Mouse (Mus musculus): Measurements from ENCODE around the gene Irf2. TPM values are rescaled to one million over a fixed set of nuclear protein-coding genes. Genes with fewer than 3 reads are reported as not detected.

Gene Irf2
- total RNA-seq, 2 experiments from 2014 or later, result 23.1 to 26.0 TPM

GRCm38 (mm10) chr8:46838052-46838451 is 98.5 kb downstream of the Irf2 start:
- no peak for DNase-seq
- intact Hi-C loops (cut with DNase I), result no loop called here

DNA sequence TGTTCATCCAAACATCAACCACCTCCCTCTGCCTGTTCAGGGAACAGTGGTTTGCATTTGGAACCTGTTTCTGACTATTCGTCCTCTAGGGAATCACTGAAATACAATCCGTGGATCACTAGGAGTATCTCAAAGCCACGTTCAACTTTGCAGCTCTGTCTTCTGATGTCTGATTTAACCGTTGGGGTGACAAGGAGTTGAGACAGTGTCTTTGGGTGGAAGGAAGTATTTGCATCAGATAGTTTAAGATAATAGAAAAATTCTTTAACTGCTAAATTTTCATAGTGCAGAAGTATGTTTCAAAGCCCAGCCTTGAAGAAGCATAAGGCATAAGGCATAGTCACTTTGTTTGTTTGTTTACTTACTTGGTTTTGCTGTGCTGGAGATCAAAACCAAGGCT is 100.9 kb downstream of the Irf2 start:
- no peak for DNase-seq
- intact Hi-C loops (cut with DNase I), result no loop called here

- intact Hi-C loops (cut with DNase I), result no loop called here
- no peak for DNase-seq
These were observed 101.3 kb downstream of the Irf2 start for GRCm38 (mm10) chr8:46840791-46841190.

DNA sequence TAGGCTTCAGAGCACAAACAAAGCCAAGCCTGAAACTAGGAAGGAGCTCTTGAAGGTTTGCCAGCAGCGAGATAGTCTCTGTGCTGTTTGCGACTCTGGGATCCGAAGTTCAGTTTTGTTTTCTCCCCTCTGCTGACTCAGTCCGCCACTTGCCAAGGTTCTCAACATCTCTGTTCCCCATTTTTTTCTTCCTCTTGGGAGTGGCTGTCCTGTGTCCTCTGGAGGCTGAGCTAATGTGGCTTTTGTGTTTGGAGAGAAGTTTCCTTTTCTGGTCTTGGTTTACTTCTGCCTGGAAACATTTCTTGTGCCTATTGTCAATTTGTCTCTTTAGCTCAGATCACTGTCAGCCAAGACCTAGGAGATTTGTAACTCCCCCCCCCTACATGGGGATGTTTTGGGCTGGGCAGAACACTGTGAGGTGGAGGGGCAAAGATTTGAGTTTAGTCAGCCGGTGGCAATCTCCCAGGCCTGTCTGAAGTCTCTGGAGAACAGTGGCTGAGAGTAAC is 103.2 kb downstream of the Irf2 start:
- DNase-seq, result no peak
- intact Hi-C loops (cut with DNase I), result no loop called here

GRCm38 (mm10) chr8:46843855-46844254 is 104.3 kb downstream of the Irf2 start:
- intact Hi-C loops (cut with DNase I), result no loop called here

GRCm38 (mm10) chr8:46844371-46844973 is 104.9 kb downstream of the Irf2 start:
- intact Hi-C loops (cut with DNase I), result no loop called here
- DNase-seq, result no peak

More at GRCm38 (mm10) chr8:46843855-46844254, 104.3 kb downstream of the Irf2 start:
- no peak for DNase-seq

GRCm38 (mm10) chr8:46844974-46845774 is 105.6 kb downstream of the Irf2 start:
- intact Hi-C loops (cut with DNase I), result no loop called here
- no peak for DNase-seq

- DNase-seq, result no peak
- intact Hi-C loops (cut with DNase I), result no loop called here
These were observed 106.4 kb downstream of the Irf2 start for GRCm38 (mm10) chr8:46845891-46846290.

DNA sequence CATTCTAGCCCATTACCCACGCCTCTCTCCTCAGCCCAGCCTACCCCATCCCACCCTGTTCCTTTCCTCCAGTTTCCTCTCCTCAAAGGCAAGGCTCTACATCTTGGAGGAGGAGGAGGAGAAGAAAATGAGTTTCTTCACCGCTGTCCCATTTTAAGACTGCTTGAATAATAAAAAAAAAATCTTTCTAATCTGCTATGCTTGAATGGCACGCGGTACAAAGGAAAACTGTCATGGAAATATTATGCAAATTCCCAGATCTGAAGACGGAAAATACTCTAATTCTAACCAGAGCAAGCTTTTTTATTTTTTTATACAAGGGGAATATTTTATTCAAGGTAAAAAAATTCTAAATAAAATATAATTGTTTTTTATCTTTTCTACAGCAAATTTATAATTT is 107.4 kb downstream of the Irf2 start:
- intact Hi-C loops (cut with DNase I), result no loop called here
- no peak for DNase-seq

- intact Hi-C loops (cut with DNase I), result no loop called here
- DNase-seq, result no peak
These were observed 108.6 kb downstream of the Irf2 start for GRCm38 (mm10) chr8:46848011-46848641.

DNA sequence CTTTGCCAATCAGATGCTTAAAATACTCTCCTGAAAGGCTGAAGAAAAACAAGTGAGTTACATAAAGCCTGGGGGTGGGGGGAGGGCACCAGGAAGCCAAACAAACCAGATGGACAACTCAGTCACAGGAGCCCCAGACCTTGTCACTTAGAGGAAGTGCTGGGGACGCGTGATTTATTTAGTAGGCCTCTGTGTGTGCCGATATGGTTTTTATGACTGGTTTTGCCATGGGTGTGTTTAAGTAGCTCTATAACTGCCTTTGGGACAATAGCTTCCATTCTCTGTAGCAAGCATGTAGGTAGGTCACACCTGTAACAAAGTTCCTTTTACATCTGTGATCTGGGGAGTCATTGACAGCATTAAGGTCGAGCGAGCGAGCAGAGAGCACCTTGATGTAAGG is 109.4 kb downstream of the Irf2 start:
- no peak for DNase-seq
- intact Hi-C loops (cut with DNase I), result no loop called here

DNA sequence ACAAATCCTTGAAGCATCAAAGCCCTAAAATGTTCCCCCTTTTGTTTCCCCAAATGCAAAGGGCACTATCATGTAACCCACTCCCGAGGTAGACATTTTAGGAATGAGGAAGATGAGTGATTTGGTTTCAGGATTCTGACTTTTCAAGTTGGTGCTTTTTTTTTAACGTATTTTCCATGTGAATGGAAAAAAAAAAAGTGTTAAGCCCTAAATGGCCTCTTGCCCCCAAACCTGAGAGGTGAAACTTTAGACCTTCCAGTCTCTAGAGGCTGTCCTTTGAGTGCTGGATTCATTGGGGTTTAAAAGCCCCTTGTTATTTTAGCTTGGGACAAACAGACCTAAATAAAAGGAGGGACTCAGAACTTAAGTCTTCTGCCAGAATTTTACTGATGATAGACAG is 109.9 kb downstream of the Irf2 start:
- intact Hi-C loops (cut with DNase I), result no loop called here

GRCm38 (mm10) chr8:46850258-46850897 is 110.8 kb downstream of the Irf2 start:
- DNase-seq, result no peak
- intact Hi-C loops (cut with DNase I), result no loop called here

More for the DNA sequence above, 109.9 kb downstream of the Irf2 start:
- DNase-seq, result no peak

DNA sequence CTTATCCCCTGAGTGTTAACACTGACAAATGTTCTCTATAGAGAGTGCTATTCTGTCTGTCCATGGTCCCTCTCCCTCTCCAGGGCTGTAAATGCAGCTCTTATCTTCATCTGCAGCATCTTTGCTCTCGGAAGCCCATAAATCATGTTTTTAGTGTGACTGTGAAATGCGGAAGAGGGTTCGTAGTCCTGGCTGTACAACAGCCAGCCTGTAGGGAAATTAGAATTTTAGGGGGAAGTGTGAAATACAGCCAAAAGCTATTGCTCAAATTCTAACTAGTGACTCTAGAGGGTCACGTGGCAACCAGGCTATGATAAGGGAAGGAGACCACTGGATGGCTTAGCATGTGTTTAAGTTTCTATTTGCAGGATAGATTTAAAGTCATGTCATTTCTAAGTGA is 112.0 kb downstream of the Irf2 start:
- intact Hi-C loops (cut with DNase I), result no loop called here
- DNase-seq, result no peak

DNA sequence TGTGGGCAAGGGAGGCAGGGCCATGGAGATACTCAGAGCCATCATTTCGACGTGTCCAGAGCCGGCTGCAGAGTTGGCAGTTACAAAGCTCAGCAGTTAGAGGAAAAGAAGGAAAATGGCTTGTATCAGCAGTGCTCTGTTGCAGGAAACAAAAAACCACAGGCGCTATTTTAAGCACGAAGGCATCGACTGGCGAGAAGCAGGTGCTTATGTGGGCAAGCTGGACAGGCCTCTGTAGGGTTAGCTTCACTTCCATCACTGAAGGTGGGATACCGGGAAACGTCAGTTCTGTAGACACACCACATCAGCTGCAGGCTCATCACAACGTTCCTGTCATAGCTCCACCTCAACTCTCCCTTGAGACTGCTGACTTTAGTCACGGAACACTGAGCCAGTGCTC is 112.8 kb downstream of the Irf2 start:
- no peak for DNase-seq
- intact Hi-C loops (cut with DNase I), result no loop called here

GRCm38 (mm10) chr8:46859164-46859846 is 119.8 kb downstream of the Irf2 start:
- no peak for DNase-seq
- intact Hi-C loops (cut with DNase I), result no loop called here

DNA sequence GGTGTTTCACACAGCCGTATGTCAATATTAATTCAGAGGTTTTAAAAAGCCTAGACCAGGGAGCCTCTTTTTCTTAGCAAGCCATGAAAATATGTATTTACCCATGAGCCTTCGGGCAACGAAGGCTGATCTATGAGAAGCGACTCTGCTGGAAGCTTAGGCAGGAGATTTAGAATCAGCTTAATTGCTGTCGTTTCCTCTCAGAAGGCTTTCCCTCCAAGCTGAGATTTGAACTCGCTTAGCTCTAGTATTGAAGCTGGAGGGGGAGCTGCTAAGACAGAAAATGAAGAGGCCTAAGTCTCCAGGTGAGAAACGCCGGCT is 120.3 kb downstream of the Irf2 start:
- DNase-seq, result no peak
- intact Hi-C loops (cut with DNase I), result no loop called here

DNA sequence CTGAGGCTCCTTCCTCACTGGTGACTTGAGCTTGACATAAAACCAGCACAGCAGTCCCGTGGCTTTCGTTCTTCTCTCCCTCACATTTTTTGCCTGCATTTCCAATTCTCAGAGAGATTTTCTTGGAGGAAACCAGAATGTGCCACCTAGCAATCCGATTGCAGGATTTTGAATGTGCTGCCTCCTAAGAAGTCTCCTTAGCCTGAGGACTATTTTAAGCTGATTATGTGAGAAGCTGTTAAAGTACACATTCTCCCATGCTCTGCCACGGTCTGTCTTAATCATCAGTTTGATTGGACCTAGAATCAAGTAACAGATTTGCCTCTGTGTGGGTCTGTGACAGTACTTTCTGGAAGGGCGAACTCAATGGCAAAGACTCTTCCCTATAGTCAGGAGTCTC is 123.0 kb downstream of the Irf2 start:
- no peak for DNase-seq
- intact Hi-C loops (cut with DNase I), result no loop called here

DNA sequence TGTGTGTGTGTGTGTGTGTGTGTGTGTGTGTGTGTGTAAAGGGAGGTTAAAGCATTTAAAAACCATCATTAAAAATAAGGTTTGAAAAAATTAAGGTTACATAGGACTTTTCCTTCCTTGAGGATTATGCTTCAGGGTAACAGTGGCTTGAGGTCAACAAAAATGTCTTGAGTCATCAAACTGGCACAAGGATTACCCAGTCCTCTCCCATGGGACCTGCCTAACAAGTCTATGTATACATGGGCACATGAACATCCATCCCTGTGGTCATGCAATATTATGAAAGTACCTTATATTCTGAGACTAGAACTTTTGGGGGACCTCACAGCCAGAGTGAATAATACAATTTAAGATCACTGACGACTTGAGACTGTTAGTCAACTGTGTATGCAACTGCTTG is 125.9 kb downstream of the Irf2 start:
- intact Hi-C loops (cut with DNase I), result no loop called here
- DNase-seq, result no peak

DNA sequence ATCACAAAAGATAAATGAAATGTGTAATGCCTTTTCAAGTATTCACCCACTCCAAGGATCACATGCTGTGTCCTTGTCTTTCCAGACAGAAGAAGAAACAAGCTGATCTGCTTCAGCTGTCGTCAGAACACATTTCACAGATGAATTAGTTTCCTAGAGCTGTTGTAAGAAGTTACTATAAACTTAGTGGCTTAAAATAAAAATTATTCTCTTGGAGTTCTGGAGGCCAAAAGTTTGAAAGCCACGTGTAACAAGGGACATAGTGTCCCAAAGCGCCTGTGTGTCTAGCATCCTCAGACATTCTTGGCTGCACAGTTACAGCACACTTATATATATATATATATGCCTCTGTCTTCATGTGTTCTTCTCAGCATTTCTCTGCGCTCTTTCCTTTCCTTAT is 127.9 kb downstream of the Irf2 start:
- DNase-seq, result no peak
- intact Hi-C loops (cut with DNase I), result no loop called here
